In genomic region chr1:172918450-172918849, GRCm38 (mm10) we compare ENCODE assay signal across 1 mouse cellular context.
A peak's percentile ranks its signal among the peaks of the same experiment; 100 is the strongest.
TF ChIP-seq lines count a peak whose summit lies in the region.

No protein-coding gene starts in this region.

TF ChIP-seq in CH12.LX, 34 proteins besides CTCF, POLR2A, EP300 and RAD21 (continued from another document):
- TF ChIP-seq SMC3 (IDR thresholded peaks at IDR 0.05; ENCODE audit: low read depth, low read length) (peak; percentile 33), CHD2 (IDR thresholded peaks at IDR 0.05; ENCODE audit: low read length) (no peak), HCFC1 (IDR thresholded peaks at IDR 0.05; ENCODE audit: low read depth, low read length) (peak; percentile 35; the same call in 1 of the 2 replicates), MYC (IDR thresholded peaks at IDR 0.05; ENCODE audit: low read depth, low read length) (peak; percentile 62; the same call in 1 of the 2 replicates), GABPA (IDR thresholded peaks at IDR 0.05; ENCODE audit: insufficient replicate concordance, low read depth, low read length) (no peak), UBTF (IDR thresholded peaks at IDR 0.05; ENCODE audit: low read depth, low read length) (no peak), ELF1 (IDR thresholded peaks at IDR 0.05; ENCODE audit: low read depth, low read length) (peak; percentile 46; the same call in 1 of the 2 replicates), ZMIZ1 (IDR thresholded peaks at IDR 0.05; ENCODE audit: low read depth, low read length) (no peak), E2F4 (IDR thresholded peaks at IDR 0.05; ENCODE audit: insufficient replicate concordance, low read depth, low read length) (0 out of 2 replicates have a peak, but pooled peaks have one; percentile 33), MXI1 (IDR thresholded peaks at IDR 0.05; ENCODE audit: low read depth, low read length) (no peak), CHD1 (IDR thresholded peaks at IDR 0.05; ENCODE audit: low read depth, low read length) (no peak), JUN (IDR thresholded peaks at IDR 0.05; ENCODE audit: insufficient read depth, low read depth, low read length) (no peak), NELFE (IDR thresholded peaks at IDR 0.05; ENCODE audit: low read depth, low read length) (no peak), KAT2A (IDR thresholded peaks at IDR 0.05; ENCODE audit: insufficient replicate concordance, low read length) (0 out of 2 replicates have a peak, but pooled peaks have one; percentile 19), TBP (conservative IDR thresholded peaks at IDR 0.05; ENCODE audit: low read depth, low read length) (no peak), NRF1 (IDR thresholded peaks at IDR 0.05; ENCODE audit: low read depth, low read length) (no peak), ZNF384 (IDR thresholded peaks at IDR 0.05; ENCODE audit: low read depth, low read length) (no peak), JUND (conservative IDR thresholded peaks at IDR 0.05; ENCODE audit: low read depth, low read length) (no peak)
